Mouse (Mus musculus) myocyte (in vitro differentiated cells): Measurements from ENCODE around the gene Slc7a10. TPM values are rescaled to one million over a fixed set of nuclear protein-coding genes. Genes with fewer than 3 reads are reported as not detected.

Source experiments
- H3K27me3 ChIP-seq: one replicate; pipeline ENCODE4 v1.6.1; 2011; ENCODE audit not compliant: control insufficient read depth, insufficient read depth, insufficient read length
- H3K36me3 ChIP-seq: one replicate; pipeline ENCODE4 v1.6.1; 2011; ENCODE audit not compliant: control insufficient read depth, insufficient read depth
- H3K4me2 ChIP-seq: one replicate; pipeline ENCODE4 v1.6.1; 2011; ENCODE audit warnings: low read depth, control low read depth
- H3K4me3 ChIP-seq: one replicate; pipeline ENCODE4 v1.5.1; 2011; ENCODE audit warnings: mild to moderate bottlenecking, control low read depth, moderate library complexity
- H3K79me2 ChIP-seq: one replicate; pipeline ENCODE4 v1.6.1; 2011; ENCODE audit not compliant: control insufficient read depth, insufficient read depth
- H3ac ChIP-seq: one replicate; pipeline ENCODE4 v1.6.1; 2011; ENCODE audit not compliant: control insufficient read depth, insufficient read length
- CEBPB ChIP-seq: IDR thresholded peaks from 2 replicates; pipeline ENCODE4 v1.6.1; 2011; ENCODE audit warnings: mild to moderate bottlenecking, moderate library complexity; ENCODE audit not compliant: poor library complexity, insufficient read depth, severe bottlenecking
- E2F4 ChIP-seq: IDR thresholded peaks from one replicate; pipeline ENCODE4 v1.6.1; 2011; ENCODE audit warnings: mild to moderate bottlenecking, control low read depth, moderate library complexity; ENCODE audit not compliant: insufficient read depth
- MAX ChIP-seq: IDR thresholded peaks from one replicate; pipeline ENCODE4 v1.6.1; 2011; ENCODE audit warnings: low read depth, mild to moderate bottlenecking, control low read depth
- MYOD1 ChIP-seq, 3 experiments: IDR thresholded peaks; one replicate each; pipeline ENCODE4 v1.6.1; 2011; ENCODE audit warnings: control low read depth in 2 of 3, low read depth in 2 of 3, mild to moderate bottlenecking in 2 of 3, moderate library complexity in 1 of 3; ENCODE audit not compliant: insufficient read length in 2 of 3, control insufficient read depth in 1 of 3
- MYOG ChIP-seq, 3 experiments: IDR thresholded peaks; one replicate each; pipeline ENCODE4 v1.6.1; 2011; ENCODE audit warnings: control low read depth in 2 of 3, low read depth in 2 of 3, mild to moderate bottlenecking in 2 of 3; ENCODE audit not compliant: insufficient read length in 2 of 3, control insufficient read depth in 1 of 3, insufficient read depth in 1 of 3
- POLR2A ChIP-seq: IDR thresholded peaks from one replicate; pipeline ENCODE4 v1.6.1; 2011; ENCODE audit warnings: low read depth, mild to moderate bottlenecking, control low read depth, moderate library complexity; ENCODE audit not compliant: insufficient read length
- POLR2AphosphoS2 ChIP-seq: IDR thresholded peaks from one replicate; pipeline ENCODE4 v1.6.1; 2011; ENCODE audit warnings: low read depth, control low read depth; ENCODE audit not compliant: insufficient read length
- REST ChIP-seq: IDR thresholded peaks from one replicate; pipeline ENCODE4 v1.6.1; 2011; ENCODE audit warnings: mild to moderate bottlenecking, control low read depth, moderate library complexity; ENCODE audit not compliant: insufficient read depth, insufficient read length
- SRF ChIP-seq: IDR thresholded peaks from one replicate; pipeline ENCODE4 v1.6.1; 2011; ENCODE audit warnings: low read depth; ENCODE audit not compliant: control insufficient read depth, insufficient read length
- TCF12 ChIP-seq: IDR thresholded peaks from one replicate; pipeline ENCODE4 v1.6.1; 2011; ENCODE audit warnings: mild to moderate bottlenecking, control low read depth; ENCODE audit not compliant: poor library complexity, insufficient read depth, severe bottlenecking
- TCF3 ChIP-seq: IDR thresholded peaks from one replicate; pipeline ENCODE4 v1.6.1; 2011; ENCODE audit warnings: low read depth, control low read depth; ENCODE audit not compliant: insufficient read length
- USF1 ChIP-seq: IDR thresholded peaks from one replicate; pipeline ENCODE4 v1.6.1; 2011; ENCODE audit warnings: low read depth, mild to moderate bottlenecking, control low read depth, moderate library complexity
- polyA plus RNA-seq: library from polyadenylated mRNA; unstranded; fragments of >200 nt; fragmentation: generic; extraction: Trizol; gene quantifications from one replicate; pipeline ENCODE4 v1.2.1, GENCODE M21; 2012; ENCODE audit warnings: missing spikeins

Gene Slc7a10
- polyA plus RNA-seq, 1 experiment, result not detected

- Histone ChIP-seq H3K79me2 (no peaks in the 10 kb centered on the region), H3ac (no peak overlapping the region), H3K27me3 (peaks cover 17% of the 10 kb centered on the region), H3K4me2 (peak overlapping the region; percentile 4), H3K4me3 (no peak overlapping the region), H3K36me3 (no peaks in the 10 kb centered on the region)
- TF ChIP-seq USF1, result no peak
- no peak for TF ChIP-seq CEBPB
- TF ChIP-seq POLR2AphosphoS2, result no peak
- TF ChIP-seq E2F4, result no peak
Measured at GRCm38 (mm10) chr7:35169341-35169740, 16.8 kb upstream of the Slc7a10 start.

GRCm38 (mm10) chr7:35171867-35172382, 14.3 kb upstream of the Slc7a10 start:
- Histone ChIP-seq H3ac (no peak overlapping the region), H3K4me3 (no peak overlapping the region), H3K79me2 (no peaks in the 10 kb centered on the region), H3K36me3 (no peaks in the 10 kb centered on the region), H3K27me3 (peaks cover 22% of the 10 kb centered on the region), H3K4me2 (no peak overlapping the region)
- TF ChIP-seq MYOD1 (IDR thresholded peaks at IDR 0.05; ENCODE audit: control insufficient read depth in 1 of 3, insufficient read length in 2 of 3, low read depth in 2 of 3) (no peak), CEBPB (no peak), TCF3 (no peak), REST (no peak), SRF (no peak), USF1 (no peak), TCF12 (no peak), MAX (no peak), POLR2A (no peak), MYOG (IDR thresholded peaks at IDR 0.05; ENCODE audit: control insufficient read depth in 1 of 3, insufficient read depth in 1 of 3, insufficient read length in 2 of 3, low read depth in 2 of 3) (no peak), POLR2AphosphoS2 (no peak), E2F4 (no peak)

DNA sequence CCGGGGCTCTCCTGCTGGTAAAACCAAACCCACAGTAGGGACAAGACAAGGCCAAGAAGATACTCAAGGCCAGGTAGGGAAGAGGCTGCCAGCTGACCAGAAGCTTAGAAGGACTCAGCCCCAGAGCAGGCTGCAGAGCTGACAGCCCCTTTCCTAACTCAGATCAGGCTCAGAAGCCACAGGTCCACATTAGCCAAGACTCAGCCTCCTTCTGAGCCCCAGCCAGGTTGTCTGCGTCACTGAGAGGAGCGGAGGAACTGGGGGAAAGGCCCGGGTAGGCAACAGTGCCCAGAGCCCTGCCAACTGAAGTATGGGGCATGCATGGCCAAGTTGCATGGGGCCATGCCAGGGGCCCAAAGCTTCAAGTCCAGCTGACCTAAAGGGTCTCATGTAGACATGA, 13.7 kb upstream of the Slc7a10 start:
- H3K4me2 ChIP-seq, result no peak overlapping the region
- no peaks in the 10 kb centered on the region for H3K36me3 ChIP-seq
- no peak overlapping the region for H3ac ChIP-seq
- no peak overlapping the region for H3K4me3 ChIP-seq
- TF ChIP-seq MAX (no peak), MYOD1 (IDR thresholded peaks at IDR 0.05; ENCODE audit: control insufficient read depth in 1 of 3, insufficient read length in 2 of 3, low read depth in 2 of 3) (no peak), CEBPB (no peak), TCF12 (no peak), E2F4 (no peak), TCF3 (no peak), REST (no peak), MYOG (IDR thresholded peaks at IDR 0.05; ENCODE audit: control insufficient read depth in 1 of 3, insufficient read depth in 1 of 3, insufficient read length in 2 of 3, low read depth in 2 of 3) (no peak), POLR2A (no peak), USF1 (no peak)
- no peaks in the 10 kb centered on the region for H3K79me2 ChIP-seq
- peaks cover 22% of the 10 kb centered on the region for H3K27me3 ChIP-seq

- TF ChIP-seq TCF3, result no peak
- no peak for TF ChIP-seq POLR2A
- no peak for TF ChIP-seq MAX
- TF ChIP-seq USF1, result no peak
- no peak for TF ChIP-seq REST
- TF ChIP-seq E2F4, result no peak
- no peak for TF ChIP-seq TCF12
- no peak for TF ChIP-seq POLR2AphosphoS2
- TF ChIP-seq MYOG (IDR thresholded peaks at IDR 0.05; ENCODE audit: control insufficient read depth in 1 of 3, insufficient read depth in 1 of 3, insufficient read length in 2 of 3, low read depth in 2 of 3), result no peak
- TF ChIP-seq MYOD1 (IDR thresholded peaks at IDR 0.05; ENCODE audit: control insufficient read depth in 1 of 3, insufficient read length in 2 of 3, low read depth in 2 of 3), result no peak
- TF ChIP-seq CEBPB, result no peak
- TF ChIP-seq SRF, result no peak
- H3K4me3 ChIP-seq, result no peak overlapping the region
- peaks cover 22% of the 10 kb centered on the region for H3K27me3 ChIP-seq
- no peak overlapping the region for H3K4me2 ChIP-seq
- no peaks in the 10 kb centered on the region for H3K79me2 ChIP-seq
- no peaks in the 10 kb centered on the region for H3K36me3 ChIP-seq
- H3ac ChIP-seq, result no peak overlapping the region
Measured at GRCm38 (mm10) chr7:35175533-35175932, 10.7 kb upstream of the Slc7a10 start.

DNA sequence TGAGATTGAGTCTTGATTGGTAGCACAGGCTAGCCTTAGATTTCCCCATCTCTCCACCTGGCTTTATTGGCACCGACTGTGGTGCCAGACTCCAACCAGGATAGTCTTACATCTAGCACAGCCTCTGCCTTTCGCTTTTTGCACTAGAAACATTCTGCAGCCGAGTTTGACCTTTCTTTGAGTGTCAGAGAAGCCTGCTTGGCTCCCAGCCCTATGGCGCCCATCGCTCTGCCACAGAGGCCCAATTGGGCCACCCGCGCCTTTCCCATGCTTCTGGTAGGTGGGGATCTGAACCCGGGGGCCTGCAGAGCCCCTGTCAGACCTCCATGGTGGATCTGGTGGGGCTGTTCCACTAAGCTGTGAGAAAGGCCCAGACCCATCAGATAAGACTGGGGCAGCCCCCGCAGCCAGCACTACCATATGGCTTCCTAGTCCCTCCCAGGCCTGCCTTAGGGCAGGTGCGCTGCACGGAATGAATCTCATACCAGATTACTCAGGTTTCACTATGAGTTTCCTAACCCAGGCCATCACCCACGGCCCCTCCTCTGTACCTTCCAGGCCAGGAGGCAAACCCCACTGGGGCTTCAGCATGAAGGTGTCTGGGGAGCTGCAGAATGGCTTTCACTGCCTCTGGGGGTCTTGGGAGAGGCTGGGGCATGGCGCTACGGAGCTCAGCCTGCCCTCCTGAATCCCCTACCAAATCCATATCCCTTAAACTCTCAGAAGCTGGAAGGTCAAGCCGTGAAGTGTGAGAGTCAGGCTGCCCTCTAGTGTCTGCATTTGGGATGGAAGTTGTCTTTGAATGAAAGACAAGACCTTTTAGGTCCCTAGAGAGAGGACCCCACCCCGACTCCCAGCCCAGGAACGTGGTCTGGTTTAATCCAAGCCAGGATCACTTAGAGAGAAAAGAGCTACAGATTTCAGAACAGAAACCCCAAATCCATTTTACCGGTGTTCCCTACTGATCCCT, 9.5 kb upstream of the Slc7a10 start:
- Histone ChIP-seq H3K79me2 (no peaks in the 10 kb centered on the region), H3K27me3 (peaks cover 22% of the 10 kb centered on the region), H3K4me2 (no peak overlapping the region), H3K4me3 (no peak overlapping the region), H3K36me3 (no peaks in the 10 kb centered on the region), H3ac (no peak overlapping the region)
- TF ChIP-seq MYOG (IDR thresholded peaks at IDR 0.05; ENCODE audit: control insufficient read depth in 1 of 3, insufficient read depth in 1 of 3, insufficient read length in 2 of 3, low read depth in 2 of 3) (no peak), POLR2AphosphoS2 (no peak), MYOD1 (IDR thresholded peaks at IDR 0.05; ENCODE audit: control insufficient read depth in 1 of 3, insufficient read length in 2 of 3, low read depth in 2 of 3) (no peak), SRF (no peak), E2F4 (no peak), TCF3 (no peak), REST (no peak), POLR2A (no peak), USF1 (no peak), CEBPB (no peak), MAX (no peak), TCF12 (no peak)
